Mouse (Mus musculus) left cerebral cortex, postnatal 10 days (tissue): ENCODE measurements around the gene Hpd. TPM values are rescaled to one million over a fixed set of nuclear protein-coding genes. Genes with fewer than 3 reads are reported as not detected.
A peak's percentile ranks its signal among the peaks of the same experiment; 100 is the strongest.
"Not testable (repeated sequence)": the region's sequence is repeated elsewhere in the genome, so short reads cannot be mapped to it uniquely, and the experiment has no call there.

Source experiments
- DNase-seq, 2 experiments: peaks; one replicate each; pipeline ENCODE4 v3.0.0; 2021 to 2022; ENCODE audit warnings: low spot score in 2 of 2, mixed read lengths in 1 of 2; ENCODE audit errors: extremely low spot score in 1 of 2
- intact Hi-C: fragments of 180-260 bp; cut with DNase I; formaldehyde crosslinking; loops from one replicate; pipeline ENCODE4 v1.15.1; 2025
- total RNA-seq, 2 experiments: library from RNA; stranded (reverse); gene quantifications; 2 replicates each; pipeline ENCODE4 v1.2.3; 2021

Gene Hpd
- not detected for total RNA-seq

DNA sequence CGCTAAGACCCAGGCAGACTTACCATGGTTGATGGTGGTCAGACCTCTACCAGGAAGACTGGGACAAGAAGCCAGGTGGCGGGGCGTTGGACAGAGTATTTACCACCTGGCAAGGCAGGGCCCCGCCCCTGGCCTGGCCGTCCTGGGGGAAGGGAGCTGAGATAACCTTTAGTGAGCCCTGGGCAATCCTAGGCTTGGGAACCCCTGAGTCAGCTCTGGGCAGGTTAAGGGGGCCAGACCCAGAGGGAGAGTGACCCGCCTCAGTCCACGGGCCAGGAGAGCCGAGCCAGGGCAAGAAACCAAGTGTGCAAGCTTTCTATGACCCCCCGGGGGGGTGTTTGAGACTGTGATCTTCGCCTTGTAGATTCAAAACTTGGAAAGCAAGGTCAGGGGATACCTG lies at the start of gene Hpd:
Gene Hpd (minus strand): TSS at position 77 of the 400 bp plus-strand sequence.
- intact Hi-C loops = no loop called here
- DNase-seq = no peak

DNA sequence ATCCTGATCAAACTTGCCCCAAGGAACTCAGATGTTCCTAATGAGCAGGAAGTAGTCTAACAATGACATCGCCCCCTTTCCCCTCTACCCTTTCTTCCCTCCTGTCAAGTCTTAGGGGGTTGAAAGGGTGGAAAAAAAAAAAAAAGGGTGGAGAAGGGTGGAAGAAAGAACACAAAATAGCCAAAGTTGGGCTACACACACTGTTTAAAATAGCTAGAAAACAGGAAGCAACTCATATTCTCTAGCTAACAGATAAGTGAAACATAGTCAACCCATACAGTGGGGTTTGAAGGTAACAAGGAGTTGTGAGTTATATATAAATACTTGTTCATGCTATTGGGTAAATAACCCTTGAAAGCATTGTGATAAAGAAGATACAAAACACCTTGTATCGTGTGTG lies 49.7 kb upstream of the Hpd start:
- no peak for DNase-seq
- intact Hi-C loops = no loop called here

- intact Hi-C loops = no loop called here
- no peak for DNase-seq
Measured at GRCm38 (mm10) chr5:123229296-123229695, 46.8 kb upstream of the Hpd start.

- DNase-seq = no peak
- intact Hi-C loops = no loop called here
Measured at GRCm38 (mm10) chr5:123228524-123228922, 46.0 kb upstream of the Hpd start.

GRCm38 (mm10) chr5:123227762-123228523 lies 45.4 kb upstream of the Hpd start:
- peak; percentile 96 to 98 for DNase-seq
- intact Hi-C loops = no loop called here

DNA sequence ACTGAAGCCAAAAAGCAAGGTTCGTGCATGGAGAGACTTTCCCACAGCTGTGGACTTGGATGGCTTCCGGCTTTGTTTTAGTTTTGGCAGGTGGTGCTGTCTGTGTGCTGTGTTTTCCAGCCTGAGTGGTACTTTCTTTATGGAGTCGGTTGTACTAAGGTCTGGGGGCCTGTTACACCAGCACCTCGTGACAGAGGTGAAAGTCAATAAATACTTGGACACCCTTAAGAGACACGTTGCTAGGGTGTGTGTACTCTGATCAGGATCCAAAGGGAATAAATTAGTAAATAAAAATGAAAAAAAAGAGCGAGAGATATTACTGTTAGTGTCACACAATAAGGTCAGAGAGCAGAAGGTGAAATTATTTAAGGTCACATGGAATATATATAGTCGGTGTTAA lies 44.3 kb upstream of the Hpd start:
- intact Hi-C loops = no loop called here

DNA sequence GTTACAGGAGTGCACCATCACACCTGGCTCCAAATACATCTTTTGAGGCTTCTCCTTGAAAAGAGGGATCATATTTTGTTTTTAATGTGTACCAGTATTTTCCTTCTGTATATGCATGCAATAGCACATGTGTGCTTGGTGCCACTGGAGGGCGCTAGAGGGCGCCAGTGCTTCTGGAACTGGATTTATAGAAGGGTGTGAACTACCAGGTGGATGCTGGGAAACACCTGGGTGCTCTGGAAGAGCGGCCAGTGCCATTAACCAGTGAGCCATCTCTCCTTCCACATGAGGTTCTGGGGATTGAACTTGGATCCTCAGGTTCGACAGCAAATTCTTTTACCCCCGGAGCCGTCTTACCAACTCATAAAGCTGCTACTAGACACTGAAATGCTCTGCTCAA lies 41.3 kb upstream of the Hpd start:
- DNase-seq, intact Hi-C loops: not testable (repeated sequence)

More for the DNA sequence above, 44.3 kb upstream of the Hpd start:
- DNase-seq = no peak

DNA sequence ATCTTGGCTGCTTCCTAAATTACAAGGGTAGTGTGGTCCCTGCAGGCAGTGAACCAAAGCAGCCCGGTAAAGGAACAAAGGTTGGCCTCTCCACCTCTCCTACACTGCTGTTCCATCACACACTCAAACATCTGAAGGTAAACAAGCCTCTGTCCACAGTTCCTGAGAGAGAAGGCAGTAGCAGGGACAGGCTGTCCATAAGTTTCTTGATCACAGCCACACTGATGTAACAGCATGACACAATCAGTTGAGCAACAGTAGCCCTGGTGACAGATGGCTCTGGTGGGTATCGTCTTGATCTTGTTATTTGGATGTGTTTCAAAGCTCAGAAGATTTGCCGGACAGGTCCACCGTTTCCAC lies 40.5 kb upstream of the Hpd start:
- intact Hi-C loops = no loop called here
- DNase-seq = no peak

- DNase-seq, intact Hi-C loops: not testable (repeated sequence)
Measured at GRCm38 (mm10) chr5:123222346-123223050, 40.0 kb upstream of the Hpd start.

DNA sequence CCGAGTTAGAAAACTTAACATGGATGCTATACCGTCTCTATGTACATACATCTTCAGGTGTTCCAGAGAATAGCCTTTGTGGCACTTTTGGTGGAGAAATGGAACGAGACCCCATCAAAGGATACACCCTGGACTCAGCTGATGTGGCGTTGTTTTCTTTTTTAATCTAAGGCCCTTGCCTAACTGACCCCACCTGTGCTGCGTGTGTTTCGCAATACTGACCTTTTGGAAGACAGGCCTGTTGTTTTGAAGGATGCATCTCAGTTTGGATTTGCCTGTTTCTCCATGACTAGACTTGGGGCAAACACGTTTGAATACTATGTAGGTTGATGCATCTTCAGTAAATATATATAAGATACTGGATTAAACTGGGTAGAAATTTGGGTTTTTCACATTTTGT lies 21.1 kb upstream of the Hpd start:
- DNase-seq, intact Hi-C loops: not testable (repeated sequence)

DNA sequence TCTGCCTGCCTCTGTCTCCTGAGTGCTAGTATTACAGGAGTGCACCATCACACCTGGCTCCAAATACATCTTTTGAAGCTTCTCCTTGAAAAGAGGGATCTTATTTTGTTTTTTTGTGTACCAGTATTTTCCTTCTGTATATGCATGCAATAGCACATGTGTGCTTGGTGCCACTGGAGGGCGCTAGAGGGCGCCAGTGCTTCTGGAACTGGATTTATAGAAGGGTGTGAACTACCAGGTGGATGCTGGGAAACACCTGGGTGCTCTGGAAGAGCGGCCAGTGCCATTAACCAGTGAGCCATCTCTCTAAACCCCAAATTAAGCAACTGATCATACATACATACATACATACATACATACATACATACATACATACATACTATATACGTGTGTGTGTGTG lies 20.2 kb upstream of the Hpd start:
- intact Hi-C loops, DNase-seq: not testable (repeated sequence)

GRCm38 (mm10) chr5:123201987-123202386 lies 19.5 kb upstream of the Hpd start:
- DNase-seq = no peak
- intact Hi-C loops = no loop called here

- intact Hi-C loops = no loop called here
- no peak for DNase-seq
Measured at GRCm38 (mm10) chr5:123201523-123201892, 19.0 kb upstream of the Hpd start.

DNA sequence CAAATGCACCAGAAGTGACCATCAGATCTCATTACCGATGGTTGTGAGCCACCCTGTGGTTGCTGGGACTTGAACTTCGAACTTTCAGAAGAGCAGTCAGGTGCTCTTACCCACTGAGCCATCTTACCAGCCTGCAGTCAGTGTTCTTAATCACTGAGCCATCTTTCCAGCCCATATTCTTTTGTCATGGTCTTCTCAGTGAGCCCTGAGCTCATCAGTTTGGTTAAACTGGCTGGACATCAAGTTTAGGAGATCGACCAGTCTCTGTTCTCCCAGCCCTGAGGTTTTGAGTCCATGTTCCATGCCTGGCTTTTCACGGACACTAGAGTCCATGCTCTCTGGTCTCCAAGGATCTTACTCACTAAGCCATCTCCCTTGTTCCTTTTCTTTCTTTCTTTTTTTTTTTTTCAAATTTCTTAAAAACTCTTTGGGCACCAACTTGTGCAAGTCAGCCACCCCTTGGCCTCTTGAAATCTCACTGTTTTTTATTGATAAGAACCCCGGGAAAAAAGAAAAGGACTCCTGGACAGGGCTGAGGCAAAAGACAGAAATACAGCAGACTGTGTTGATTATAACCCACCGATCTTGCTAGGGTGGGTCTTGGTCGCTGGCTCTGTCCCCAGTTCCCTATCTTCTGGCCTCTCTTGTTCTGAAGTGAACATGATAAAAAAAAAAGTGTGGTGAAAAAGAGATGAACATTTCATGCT lies 18.4 kb upstream of the Hpd start:
- intact Hi-C loops, DNase-seq: not testable (repeated sequence)

GRCm38 (mm10) chr5:123198523-123198922 lies 16.0 kb upstream of the Hpd start:
- DNase-seq = no peak
- intact Hi-C loops = no loop called here

- intact Hi-C loops = no loop called here
Measured at GRCm38 (mm10) chr5:123196746-123197145, 14.2 kb upstream of the Hpd start.

DNA sequence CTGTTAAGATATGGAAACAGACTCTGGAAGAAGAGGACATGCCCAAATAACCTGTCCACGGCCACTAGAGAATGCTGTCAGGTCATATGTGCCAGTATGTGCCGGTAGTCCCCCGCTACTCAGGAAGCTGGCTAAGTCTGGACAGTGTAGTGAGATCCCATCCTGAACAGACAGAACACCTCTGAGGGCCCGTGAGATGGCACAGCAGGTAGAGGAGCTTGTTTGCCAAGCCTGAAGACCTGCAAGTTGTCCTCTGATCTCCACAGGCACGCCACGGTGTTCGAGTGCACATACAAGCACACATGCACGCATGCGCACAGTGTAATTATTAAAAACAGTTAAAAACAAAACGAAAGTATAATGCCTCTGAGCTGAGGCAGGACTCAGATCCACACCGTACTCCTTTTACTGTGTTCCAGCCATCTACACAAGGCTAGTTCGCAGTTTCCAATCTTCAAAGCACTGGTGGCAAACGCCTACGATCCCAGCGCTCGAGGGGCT lies 13.0 kb upstream of the Hpd start:
- intact Hi-C loops = no loop called here

More at GRCm38 (mm10) chr5:123196746-123197145, 14.2 kb upstream of the Hpd start:
- DNase-seq = no peak

GRCm38 (mm10) chr5:123194856-123195255 lies 12.3 kb upstream of the Hpd start:
- intact Hi-C loops = no loop called here
- DNase-seq = no peak

More for the DNA sequence above, 13.0 kb upstream of the Hpd start:
- DNase-seq = no peak

- intact Hi-C loops = no loop called here
- DNase-seq = no peak
Measured at GRCm38 (mm10) chr5:123193436-123193835, 10.9 kb upstream of the Hpd start.
